Mouse (Mus musculus): ENCODE measurements around the gene 1700014D04Rik. TPM values are rescaled to one million over a fixed set of nuclear protein-coding genes. Genes with fewer than 3 reads are reported as not detected.

1700014D04Rik gene
- 0.23 TPM for total RNA-seq (2023)

DNA sequence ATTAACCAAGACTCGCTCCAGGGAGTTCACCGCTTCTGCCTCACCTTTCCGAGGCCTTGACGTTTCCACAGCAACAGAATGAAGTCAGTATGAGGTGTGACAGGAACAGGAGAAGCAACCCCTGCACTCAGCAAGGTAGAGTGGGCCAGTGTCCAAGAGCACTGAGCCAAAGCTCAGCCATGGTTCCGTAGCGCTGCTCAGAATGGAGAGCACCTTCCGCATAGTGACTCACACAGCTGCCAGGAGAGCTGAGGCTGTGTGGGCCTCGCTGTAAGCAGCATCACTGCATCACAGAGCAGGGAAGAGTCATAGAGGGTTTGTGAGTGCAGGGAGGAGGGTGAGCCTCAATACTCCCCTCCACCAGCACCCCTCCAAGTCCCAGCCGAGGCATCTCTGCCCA is at the start of gene 1700014D04Rik:
Gene 1700014D04Rik (minus strand): TSS at position 42 of the 400 bp plus-strand sequence.

DNA sequence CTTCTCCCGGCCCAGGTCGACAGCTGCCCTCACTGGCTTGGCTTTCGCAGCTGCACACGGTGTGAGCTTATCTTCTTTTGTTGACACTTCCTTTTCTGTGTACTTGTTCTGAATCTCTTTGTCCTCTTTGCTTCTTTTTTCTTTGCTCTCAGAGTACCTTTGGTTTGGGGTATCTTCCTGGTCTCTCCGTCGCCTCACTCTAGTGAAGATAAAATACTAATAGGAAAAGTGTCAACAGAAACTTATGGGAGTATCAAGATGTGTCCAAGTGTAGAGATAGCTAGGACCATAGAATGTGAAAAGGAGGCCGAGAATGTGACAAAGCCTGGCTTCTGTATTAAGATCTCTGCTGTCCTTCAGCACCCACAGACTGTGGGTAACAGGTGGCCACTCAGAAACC is 35.6 kb upstream of the 1700014D04Rik start, which contains the start of gene Gm49354:
Gene Gm49354 (minus strand): TSS at position 101 of the 400 bp plus-strand sequence.

DNA sequence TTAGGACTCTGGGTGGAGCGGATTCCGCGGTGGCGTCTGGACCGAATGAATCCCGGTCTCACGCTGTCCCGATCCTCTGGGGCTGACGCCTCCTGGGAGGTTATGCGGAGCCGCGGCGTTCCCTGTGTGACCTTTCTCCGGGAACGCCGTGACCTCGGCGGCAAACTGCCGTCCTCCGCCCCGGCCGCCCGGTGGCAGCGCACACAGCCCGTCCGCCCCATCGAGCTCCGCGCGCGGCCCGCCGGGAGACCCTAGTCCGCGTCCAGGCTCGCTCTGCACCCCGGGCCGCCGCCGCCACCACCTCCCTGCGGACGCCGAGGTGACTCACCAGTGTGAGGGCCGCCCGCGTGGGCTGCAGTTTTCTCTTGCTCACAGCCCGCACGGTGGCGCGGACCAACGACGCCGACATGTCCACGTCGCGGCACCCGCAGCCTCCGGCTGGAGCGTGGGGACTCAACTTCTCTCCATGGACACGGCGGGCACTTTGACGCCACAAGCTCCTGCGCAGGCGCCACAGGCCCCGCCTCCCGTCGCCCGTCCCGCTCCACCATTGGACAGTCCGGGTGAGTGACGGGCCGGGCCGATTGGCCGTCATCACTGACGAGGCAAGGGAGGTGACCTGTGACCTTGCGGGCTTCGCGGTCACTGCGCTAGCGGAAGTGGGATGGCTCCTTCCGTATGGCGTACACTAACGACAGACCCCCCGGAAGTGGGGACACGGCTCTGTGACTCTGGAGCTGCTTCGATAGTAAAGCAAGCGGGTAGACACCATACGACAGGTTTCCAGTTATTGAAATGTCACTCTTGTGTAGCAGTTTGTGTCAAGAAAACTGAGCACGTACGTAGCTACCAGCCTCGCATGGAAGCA is 23.0 kb upstream of the 1700014D04Rik start, which contains the start of gene Isca1:
Gene Isca1 (minus strand): TSS at position 515 of the 868 bp plus-strand sequence.

DNA sequence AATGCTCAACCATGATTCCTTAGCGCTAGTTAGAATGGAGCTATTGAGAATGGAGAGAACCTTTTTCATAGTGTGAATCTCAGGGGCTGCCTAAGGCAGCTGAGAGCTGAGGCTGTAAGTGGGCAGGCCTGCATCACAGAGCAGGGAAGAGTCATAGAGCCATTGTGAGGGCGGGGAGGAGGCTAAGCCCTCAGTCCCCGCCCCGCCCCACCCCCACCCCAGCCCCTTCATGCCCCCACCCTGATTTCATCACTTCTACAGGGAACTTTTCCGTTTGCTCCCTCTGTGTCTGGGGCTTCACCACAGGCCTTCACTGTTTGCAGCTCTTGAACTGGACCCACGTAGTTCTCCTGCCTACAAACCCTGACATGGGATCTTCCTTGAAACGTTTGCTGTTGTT is 14.9 kb downstream of the 1700014D04Rik start, which contains the start of gene Spata31d1d:
Gene Spata31d1d (minus strand): TSS at position 101 of the 400 bp plus-strand sequence.

DNA sequence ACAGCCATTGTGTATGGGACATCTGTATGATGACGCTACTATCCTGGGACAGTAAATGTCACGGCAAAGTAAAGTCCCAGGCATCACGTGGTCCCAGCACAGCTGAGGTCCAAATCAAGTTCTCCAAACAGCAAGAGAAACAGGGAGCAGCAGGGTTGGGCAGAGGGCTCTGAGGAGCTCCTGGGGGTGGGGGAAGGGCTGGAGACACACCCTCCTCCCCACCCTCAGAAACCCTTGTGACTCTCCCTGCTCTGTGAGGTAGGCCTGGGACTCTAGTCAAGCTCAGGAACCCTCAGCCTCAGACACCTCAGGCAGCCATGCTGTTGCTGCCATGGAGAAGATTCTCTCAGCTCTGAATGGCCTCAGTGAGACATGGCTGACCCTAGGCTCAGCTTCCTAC is 34.6 kb downstream of the 1700014D04Rik start, which contains the start of gene Spata31d1b:
Gene Spata31d1b (plus strand): TSS at position 301 of the 400 bp plus-strand sequence.

DNA sequence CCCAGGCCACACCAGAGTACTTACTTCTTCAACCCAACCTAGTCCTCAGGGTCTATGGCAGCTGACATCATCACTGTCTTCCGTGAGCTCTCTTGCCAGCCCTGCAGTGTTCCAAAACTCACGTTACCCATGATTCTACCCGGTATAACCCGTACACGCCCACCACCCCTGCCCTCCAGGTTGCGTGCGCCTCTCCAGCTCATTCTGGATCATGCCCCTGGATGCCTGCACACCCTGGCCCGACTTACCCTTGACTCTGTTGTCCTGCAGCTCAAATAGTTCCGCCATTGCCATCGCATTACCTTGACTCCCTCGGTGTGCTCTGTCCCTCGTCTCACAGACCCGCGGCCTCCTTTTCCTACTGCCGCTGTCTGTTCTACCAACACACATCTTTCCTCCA is 36.3 kb downstream of the 1700014D04Rik start, which contains the start of gene Spata31d1a:
Gene Spata31d1a (minus strand): TSS at position 101 of the 400 bp plus-strand sequence.

DNA sequence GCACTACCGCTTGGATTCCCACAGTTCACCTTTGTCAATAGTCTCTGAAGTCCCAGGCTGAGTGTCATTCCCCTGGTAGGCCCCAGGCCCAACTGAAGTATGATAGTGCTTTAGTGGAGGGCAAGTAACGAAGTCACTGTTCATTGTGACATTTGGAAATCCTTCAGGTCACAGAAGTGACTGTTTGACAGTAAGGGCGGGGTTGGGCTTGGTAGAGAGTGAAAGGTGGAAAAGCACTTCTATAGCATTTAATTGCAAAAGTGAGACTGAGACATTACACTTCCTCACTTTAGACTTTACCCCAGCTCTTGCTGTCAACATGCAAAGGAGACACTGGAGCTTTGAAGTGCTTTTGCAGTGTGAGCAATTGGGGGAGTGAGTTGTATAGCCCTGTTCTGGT is 52.5 kb downstream of the 1700014D04Rik start, which contains the start of gene 4921517D22Rik:
Gene 4921517D22Rik (minus strand): TSS at position 101 of the 400 bp plus-strand sequence.

Other genes starting within 250 kb of the 1700014D04Rik start
- gene Agtpbp1, start 161.5 kb downstream of the 1700014D04Rik start, total RNA-seq (2023), result 48.9 TPM
- gene Naa35, start 161.5 kb downstream of the 1700014D04Rik start, total RNA-seq (2023), result 53.9 TPM
- gene Golm1, start 70.9 kb downstream of the 1700014D04Rik start, total RNA-seq (2023), result 33.0 TPM
- gene 4921517D22Rik, start 52.6 kb downstream of the 1700014D04Rik start, total RNA-seq (2023), result not detected
- gene Spata31d1a, start 36.4 kb downstream of the 1700014D04Rik start, total RNA-seq (2023), result not detected
- not detected for gene Spata31d1b, start 34.5 kb downstream of the 1700014D04Rik start, total RNA-seq (2023)
- not detected for gene Spata31d1d, start 15.0 kb downstream of the 1700014D04Rik start, total RNA-seq (2023)
- gene Isca1, start 23.1 kb upstream of the 1700014D04Rik start, total RNA-seq (2023), result 110 TPM
- not detected for gene Gm49354, start 35.5 kb upstream of the 1700014D04Rik start, total RNA-seq (2023)
- gene Tut7, start 76.4 kb upstream of the 1700014D04Rik start, total RNA-seq (2023), result 245 TPM